Mouse (Mus musculus) lung, embryonic 15.5 days (tissue): ENCODE results near the gene Cdk9. TPM values are rescaled to one million over a fixed set of nuclear protein-coding genes. Genes with fewer than 3 reads are reported as not detected.

Experiments used
- ATAC-seq: fragments of 200-750 bp; cut with Nextera tagmentation; 2 replicates; pipeline ENCODE4 v1.8.0; 2017; ENCODE audit warnings: moderate number of reproducible peaks, borderline replicate concordance; ENCODE audit not compliant: low FRiP score, low TSS enrichment; ENCODE audit errors: extremely low read depth
- H3K27ac ChIP-seq: fragments of 300-500 bp; sonication (generic); 2 replicates; pipeline ENCODE4 v1.5.1; 2015; ENCODE audit warnings: moderate library complexity, mild to moderate bottlenecking, inconsistent platforms
- H3K27me3 ChIP-seq: fragments of 300-500 bp; sonication (generic); 2 replicates; pipeline ENCODE4 v1.6.1; 2015; ENCODE audit warnings: inconsistent platforms
- H3K36me3 ChIP-seq: fragments of 300-500 bp; sonication (generic); 2 replicates; pipeline ENCODE4 v1.6.1; 2015; ENCODE audit warnings: inconsistent platforms
- H3K4me1 ChIP-seq: fragments of 300-500 bp; sonication (generic); 2 replicates; pipeline ENCODE4 v1.6.1; 2015; ENCODE audit warnings: inconsistent platforms
- H3K4me2 ChIP-seq: fragments of 300-500 bp; sonication (generic); 2 replicates; pipeline ENCODE4 v1.6.1; 2015; ENCODE audit warnings: inconsistent platforms, mild to moderate bottlenecking, moderate library complexity
- H3K4me3 ChIP-seq: fragments of 300-500 bp; sonication (generic); 2 replicates; pipeline ENCODE4 v1.5.1; 2015; ENCODE audit warnings: mild to moderate bottlenecking, inconsistent platforms
- H3K9ac ChIP-seq: fragments of 300-500 bp; sonication (generic); 2 replicates; pipeline ENCODE4 v1.6.1; 2015; ENCODE audit warnings: inconsistent platforms
- H3K9me3 ChIP-seq: fragments of 300-500 bp; sonication (generic); 2 replicates; pipeline ENCODE4 v1.6.1; 2016; ENCODE audit warnings: inconsistent platforms
- WGBS: fragments of 180-500 bp; shearing (Covaris S2); methylation state at CpG from one replicate; pipeline ENCODE4 v1.1.7; 2015; 5-methylcytosine and 5-hydroxymethylcytosine counted together
- polyA plus RNA-seq: library from polyadenylated mRNA; unstranded; fragments of >200 nt; fragmentation: Nextera tagmentation; extraction: Ambion mirVana; gene quantifications from 2 replicates; pipeline ENCODE4 v1.2.1, GENCODE M21; 2015

Cdk9 gene
- polyA plus RNA-seq, 1 experiment from 2014 or later: 89.6 TPM

- H3K4me1 ChIP-seq: peaks cover 4% of the 10 kb centered on the region; the same call in 1 of the 2 replicates
- H3K27me3 ChIP-seq: no peaks in the 10 kb centered on the region
- no peak overlapping the region for H3K9ac ChIP-seq
- 78% methylated on average over 16 of the region's 16 CpGs for WGBS
- ATAC-seq: no peak
- H3K4me2 ChIP-seq: no peak overlapping the region
- H3K36me3 ChIP-seq: peaks cover 32% of the 10 kb centered on the region; the same call in 1 of the 2 replicates
- no peaks in the 10 kb centered on the region for H3K9me3 ChIP-seq
- no peak overlapping the region for H3K4me3 ChIP-seq
- no peak overlapping the region for H3K27ac ChIP-seq
Measured at GRCm38 (mm10) chr2:32749082-32749481, 36.2 kb upstream of the Cdk9 start.

- no peak for ATAC-seq
- Histone ChIP-seq H3K27ac (no peak overlapping the region), H3K4me1 (peaks cover 17% of the 10 kb centered on the region), H3K4me3 (no peak overlapping the region), H3K4me2 (no peak overlapping the region), H3K27me3 (peaks cover 31% of the 10 kb centered on the region), H3K9ac (no peak overlapping the region), H3K36me3 (peaks cover 13% of the 10 kb centered on the region; the same call in 1 of the 2 replicates), H3K9me3 (no peaks in the 10 kb centered on the region)
- 63% methylated on average over 15 of the region's 15 CpGs for WGBS
Measured at GRCm38 (mm10) chr2:32744272-32744982, 31.6 kb upstream of the Cdk9 start.

GRCm38 (mm10) chr2:32742173-32742531, 29.3 kb upstream of the Cdk9 start:
- ATAC-seq: peak; percentile 27
- Histone ChIP-seq H3K9ac (no peak overlapping the region), H3K4me1 (peaks cover 17% of the 10 kb centered on the region), H3K36me3 (peaks cover 10% of the 10 kb centered on the region; the same call in 1 of the 2 replicates), H3K4me2 (peak overlapping the region; percentile 77), H3K4me3 (no peak overlapping the region), H3K27me3 (peaks cover 31% of the 10 kb centered on the region), H3K9me3 (no peaks in the 10 kb centered on the region), H3K27ac (no peak overlapping the region)
- WGBS: 29% methylated on average over 18 of the region's 18 CpGs

- peak overlapping the region; percentile 32; the same call in 1 of the 2 replicates for H3K9ac ChIP-seq
- no peak overlapping the region for H3K27ac ChIP-seq
- H3K4me1 ChIP-seq: peaks cover 17% of the 10 kb centered on the region
- no peaks in the 10 kb centered on the region for H3K9me3 ChIP-seq
- H3K4me3 ChIP-seq: peak overlapping the region; percentile 42
- ATAC-seq: peak; percentile 40
- 7% methylated on average over 54 of the region's 58 CpGs for WGBS
- peaks cover 31% of the 10 kb centered on the region for H3K27me3 ChIP-seq
- peak overlapping the region; percentile 77 for H3K4me2 ChIP-seq
- H3K36me3 ChIP-seq: peaks cover 10% of the 10 kb centered on the region; the same call in 1 of the 2 replicates
Measured at GRCm38 (mm10) chr2:32741273-32742172, 28.6 kb upstream of the Cdk9 start.

- Histone ChIP-seq H3K4me2 (peak within 1 kb of the TSS; percentile 77), H3K9ac (peak within 1 kb of the TSS; percentile 32; the same call in 1 of the 2 replicates), H3K36me3 (peaks cover 6% of the 10 kb centered on the region; the same call in 1 of the 2 replicates), H3K4me3 (peak within 1 kb of the TSS; percentile 42), H3K9me3 (no peaks in the 10 kb centered on the region), H3K27me3 (peaks cover 31% of the 10 kb centered on the region), H3K4me1 (peaks cover 20% of the 10 kb centered on the region), H3K27ac (no peak within 1 kb of the TSS)
- no peak for ATAC-seq
- 9% methylated on average over 11 of the region's 11 CpGs for WGBS
Measured at GRCm38 (mm10) chr2:32740916-32741272, 28.0 kb upstream of the Cdk9 start, which contains the start of gene 6330409D20Rik. 6330409D20Rik (minus strand) TSS chr2:32741016.

GRCm38 (mm10) chr2:32739311-32739710, 26.4 kb upstream of the Cdk9 start:
- ATAC-seq: no peak
- Histone ChIP-seq H3K27me3 (peaks cover 31% of the 10 kb centered on the region), H3K4me2 (no peak overlapping the region), H3K9me3 (no peaks in the 10 kb centered on the region), H3K9ac (no peak overlapping the region), H3K4me1 (peaks cover 29% of the 10 kb centered on the region), H3K27ac (no peak overlapping the region), H3K36me3 (no peaks in the 10 kb centered on the region), H3K4me3 (no peak overlapping the region)
- WGBS: 70% methylated on average over 4 of the region's 4 CpGs

GRCm38 (mm10) chr2:32737008-32737407, 24.1 kb upstream of the Cdk9 start:
- WGBS: 43% methylated on average over 6 of the region's 6 CpGs
- no peaks in the 10 kb centered on the region for H3K9me3 ChIP-seq
- H3K4me3 ChIP-seq: no peak overlapping the region
- H3K9ac ChIP-seq: no peak overlapping the region
- H3K36me3 ChIP-seq: no peaks in the 10 kb centered on the region
- peaks cover 20% of the 10 kb centered on the region for H3K27me3 ChIP-seq
- H3K4me2 ChIP-seq: no peak overlapping the region
- ATAC-seq: no peak
- peaks cover 33% of the 10 kb centered on the region for H3K4me1 ChIP-seq
- no peak overlapping the region for H3K27ac ChIP-seq

- ATAC-seq: no peak
Measured at GRCm38 (mm10) chr2:32736306-32736829, 23.5 kb upstream of the Cdk9 start.

GRCm38 (mm10) chr2:32734933-32735332, 22.1 kb upstream of the Cdk9 start:
- H3K27me3 ChIP-seq: no peaks in the 10 kb centered on the region
- H3K27ac ChIP-seq: peak overlapping the region; percentile 69
- no peak overlapping the region for H3K9ac ChIP-seq
- peaks cover 34% of the 10 kb centered on the region for H3K4me1 ChIP-seq
- no peaks in the 10 kb centered on the region for H3K36me3 ChIP-seq
- WGBS: 36% methylated on average over 4 of the region's 4 CpGs
- H3K9me3 ChIP-seq: no peaks in the 10 kb centered on the region
- peak; percentile 49 for ATAC-seq
- H3K4me3 ChIP-seq: no peak overlapping the region
- H3K4me2 ChIP-seq: peak overlapping the region; percentile 28; the same call in 1 of the 2 replicates

More at GRCm38 (mm10) chr2:32736306-32736829, 23.5 kb upstream of the Cdk9 start:
- no peak overlapping the region for H3K4me2 ChIP-seq
- no peak overlapping the region for H3K4me3 ChIP-seq
- 38% methylated on average over 3 of the region's 3 CpGs for WGBS
- H3K27me3 ChIP-seq: peaks cover 14% of the 10 kb centered on the region
- no peaks in the 10 kb centered on the region for H3K9me3 ChIP-seq
- H3K27ac ChIP-seq: 0 out of 2 replicates have a peak overlapping the region, but pooled peaks have one; percentile 69
- H3K4me1 ChIP-seq: peaks cover 31% of the 10 kb centered on the region
- H3K9ac ChIP-seq: no peak overlapping the region
- H3K36me3 ChIP-seq: no peaks in the 10 kb centered on the region

GRCm38 (mm10) chr2:32734480-32734879, 21.6 kb upstream of the Cdk9 start:
- Histone ChIP-seq H3K27ac (peak overlapping the region; percentile 69), H3K4me3 (no peak overlapping the region), H3K27me3 (no peaks in the 10 kb centered on the region), H3K9me3 (no peaks in the 10 kb centered on the region), H3K36me3 (no peaks in the 10 kb centered on the region), H3K4me1 (peaks cover 34% of the 10 kb centered on the region), H3K4me2 (0 out of 2 replicates have a peak overlapping the region, but pooled peaks have one; percentile 28), H3K9ac (no peak overlapping the region)
- 31% methylated on average over 4 of the region's 4 CpGs for whole genome bisulfite sequencing
- 0 out of 2 replicates have a peak, but pooled peaks have one; percentile 17 for ATAC-seq

GRCm38 (mm10) chr2:32732695-32733094, 19.8 kb upstream of the Cdk9 start:
- Histone ChIP-seq H3K4me1 (peaks cover 36% of the 10 kb centered on the region), H3K27ac (no peak overlapping the region)
- WGBS: 70% methylated on average over 6 of the region's 6 CpGs

More at GRCm38 (mm10) chr2:32732695-32733094, 19.8 kb upstream of the Cdk9 start:
- ATAC-seq: no peak
- Histone ChIP-seq H3K9me3 (no peaks in the 10 kb centered on the region), H3K4me2 (no peak overlapping the region), H3K27me3 (no peaks in the 10 kb centered on the region), H3K9ac (no peak overlapping the region), H3K36me3 (no peaks in the 10 kb centered on the region), H3K4me3 (no peak overlapping the region)
